Comparison of ENCODE assay signal across 9 mouse cellular contexts in genomic region chr11:29861750-29862397, GRCm38 (mm10). TPM values are rescaled to one million over a fixed set of nuclear protein-coding genes. Genes with fewer than 3 reads are reported as not detected.
A peak's percentile ranks its signal among the peaks of the same experiment; 100 is the strongest.
DNase-seq lines count a peak whose midpoint lies in the region; ATAC-seq and TF ChIP-seq lines count a peak whose summit lies in the region.
"Had no signal": no experiment of that assay in that cellular context is flagged by ENCODE, and none has a peak within 500 bp of the region (broad histone marks: within the 10 kb centered on the region; RNA-seq: fewer than 3 reads in every experiment).

No protein-coding gene starts in this region.

- H3K9ac ChIP-seq in kidney, embryonic 14.5 days (ENCODE audit: low read depth, low read length): no peak overlapping the region

- WGBS in kidney, adult 2 months: 50% methylated on average over 2 of the region's 2 CpGs
- WGBS in kidney, embryonic 14.5 days: 49% methylated on average over 2 of the region's 2 CpGs
- WGBS in cerebellum, adult 2 months: 30% methylated on average over 2 of the region's 2 CpGs
- 47% methylated on average over 2 of the region's 2 CpGs for WGBS in limb, embryonic 10.5 days

- no peak overlapping the region for H3K4me2 ChIP-seq in kidney, embryonic 14.5 days (replicated peaks; ENCODE audit: low read depth, low read length)

- no peaks in the 10 kb centered on the region for H3K36me3 ChIP-seq in kidney, adult 2 months (ENCODE audit: control insufficient read depth, insufficient read depth, low read length)
- H3K36me3 ChIP-seq in kidney, embryonic 14.5 days (ENCODE audit: control insufficient read depth, insufficient read depth, low read length): no peaks in the 10 kb centered on the region
- no peaks in the 10 kb centered on the region for H3K36me3 ChIP-seq in limb, embryonic 10.5 days

- no peaks in the 10 kb centered on the region for H3K27me3 ChIP-seq in kidney, adult 2 months (replicated peaks; ENCODE audit: control insufficient read depth, insufficient read depth, low read length)
- H3K27me3 ChIP-seq in kidney, embryonic 14.5 days (ENCODE audit: control insufficient read depth, insufficient read depth, low read length): no peaks in the 10 kb centered on the region
- no peaks in the 10 kb centered on the region for H3K27me3 ChIP-seq in cerebellum, adult 2 months (ENCODE audit: control insufficient read depth, insufficient read depth, low read length)
- H3K27me3 ChIP-seq in limb, embryonic 10.5 days (ENCODE audit: low read depth, poor library complexity, severe bottlenecking): no peaks in the 10 kb centered on the region

- H3K9me3 ChIP-seq in kidney, embryonic 14.5 days (ENCODE audit: control insufficient read depth, low read length): no peaks in the 10 kb centered on the region
- no peaks in the 10 kb centered on the region for H3K9me3 ChIP-seq in limb, embryonic 10.5 days (replicated peaks)

- DNase-seq in kidney, adult 2 months: peak; percentile 17
- DNase-seq in MEL-GATA-1-ER (ENCODE audit: extremely low read depth, low read depth): peak; percentile 31
- DNase-seq in cerebellum, adult 2 months: peak; percentile 24 to 25
- DNase-seq in forelimb bud, embryonic 11.5 days (ENCODE audit: low read depth, low spot score): peak; percentile 54
- peak; percentile 41 for DNase-seq in limb, embryonic 10.5 days (ENCODE audit: low spot score)
- peak; percentile 45 for DNase-seq in naive thymus-derived CD4-positive, alpha-beta T cell, adult 2 months (ENCODE audit: low read depth)
- DNase-seq in yolk sac, embryonic 10.5 days (ENCODE audit: low spot score): no peak

- H3K27ac ChIP-seq in kidney, adult 2 months (ENCODE audit: insufficient read depth, low read depth, low read length): no peak overlapping the region
- H3K27ac ChIP-seq in kidney, embryonic 14.5 days (ENCODE audit: low read depth, low read length): no peak overlapping the region
- no peak overlapping the region for H3K27ac ChIP-seq in cerebellum, adult 2 months (ENCODE audit: insufficient read depth, low read length)
- H3K27ac ChIP-seq in limb, embryonic 10.5 days: no peak overlapping the region

- H3K4me1 ChIP-seq in kidney, adult 2 months (ENCODE audit: control insufficient read depth, insufficient read depth, low read length): no peaks in the 10 kb centered on the region
- no peaks in the 10 kb centered on the region for H3K4me1 ChIP-seq in kidney, embryonic 14.5 days (ENCODE audit: control insufficient read depth, insufficient read depth, low read length)
- H3K4me1 ChIP-seq in cerebellum, adult 2 months (ENCODE audit: control insufficient read depth, insufficient read depth, low read length): no peaks in the 10 kb centered on the region
- no peaks in the 10 kb centered on the region for H3K4me1 ChIP-seq in limb, embryonic 10.5 days

- peak; percentile 30; the same call in 1 of the 2 replicates for TF ChIP-seq CTCF in kidney, adult 2 months (conservative IDR thresholded peaks at IDR 0.05; ENCODE audit: insufficient read depth, insufficient read length, low read depth, low read length)
- TF ChIP-seq CTCF in cerebellum, adult 2 months (IDR thresholded peaks at IDR 0.05; ENCODE audit: borderline replicate concordance, insufficient read depth, low read depth, low read length): peak; percentile 37; the same call in 1 of the 2 replicates

- ATAC-seq in kidney, embryonic 14.5 days (ENCODE audit: low FRiP score, low TSS enrichment): no peak

- TF ChIP-seq POLR2A in kidney, adult 2 months (IDR thresholded peaks at IDR 0.05; ENCODE audit: low read depth, low read length): no peak
- TF ChIP-seq POLR2A in cerebellum, adult 2 months (IDR thresholded peaks at IDR 0.05; ENCODE audit: borderline replicate concordance, insufficient read depth, low read length): no peak

- H3K4me3 ChIP-seq in kidney, adult 2 months (ENCODE audit: insufficient read depth, low read depth, low read length): no peak overlapping the region
- H3K4me3 ChIP-seq in kidney, embryonic 14.5 days (ENCODE audit: low read length): no peak overlapping the region
- no peak overlapping the region for H3K4me3 ChIP-seq in cerebellum, adult 2 months (replicated peaks; ENCODE audit: insufficient read depth, low read depth, low read length)
- no peak overlapping the region for H3K4me3 ChIP-seq in limb, embryonic 10.5 days
- H3K4me3 ChIP-seq: erythroblast, embryonic 14.5 days had no signal

RNA-seq across cellular contexts. Expression of gene 4931440F15Rik, which starts 36.4 kb away (rescaled TPM):
- 0.05 and 0.15 TPM in 2 replicates for polyA plus RNA-seq in kidney, adult 2 months (2012; rRNA removed)
- polyA plus RNA-seq in kidney, embryonic 14.5 days (2014; fragmentation: Nextera tagmentation; extraction: Ambion mirVana): 0.06 and 0.08 TPM in 2 replicates
- polyA plus RNA-seq in cerebellum, adult 2 months (2012; rRNA removed): 0.67 and 1.1 TPM in 2 replicates
- polyA plus RNA-seq in limb, embryonic 10.5 days (2016; fragmentation: Nextera tagmentation; extraction: Ambion mirVana): 0.04 and 0.10 TPM in 2 replicates
- polyA plus RNA-seq: erythroblast, embryonic 14.5 days had no signal
